Mouse (Mus musculus) cortical plate, adult 2 months (tissue): ENCODE data around the gene Btnl1. TPM values are rescaled to one million over a fixed set of nuclear protein-coding genes. Genes with fewer than 3 reads are reported as not detected.

ENCODE experiments used
- H3K27ac ChIP-seq: fragments of 200-500 bp; 2 replicates; pipeline ENCODE4 v1.5.1; 2012; ENCODE audit warnings: low read length, control low read depth, inconsistent platforms; ENCODE audit not compliant: insufficient read depth
- H3K4me1 ChIP-seq: fragments of 200-500 bp; 2 replicates; pipeline ENCODE4 v1.6.1; 2011; ENCODE audit warnings: low read length; ENCODE audit not compliant: control insufficient read depth, insufficient read depth
- H3K4me3 ChIP-seq: fragments of 200-500 bp; 2 replicates; pipeline ENCODE4 v1.5.1; 2011; ENCODE audit warnings: mild to moderate bottlenecking, low read length, control low read depth; ENCODE audit not compliant: insufficient read depth
- CTCF ChIP-seq: fragments of 200-500 bp; IDR thresholded peaks from 2 replicates; pipeline ENCODE4 v1.5.1; 2011; ENCODE audit warnings: mild to moderate bottlenecking, control low read depth, low read length; ENCODE audit not compliant: insufficient read depth; ENCODE audit errors: extremely low read depth
- POLR2A ChIP-seq: fragments of 200-500 bp; IDR thresholded peaks from 2 replicates; pipeline ENCODE4 v1.6.1; 2011; ENCODE audit warnings: mild to moderate bottlenecking, low read length, control low read depth; ENCODE audit not compliant: insufficient read depth; ENCODE audit errors: extremely low read depth
- polyA plus RNA-seq: library from polyadenylated mRNA; depleted of rRNA; stranded (reverse); fragments of >200 nt; gene quantifications from 2 replicates; pipeline ENCODE4 v1.2.3, GENCODE M21; 2012

The Btnl1 gene
- polyA plus RNA-seq, 1 experiment, result not detected

DNA sequence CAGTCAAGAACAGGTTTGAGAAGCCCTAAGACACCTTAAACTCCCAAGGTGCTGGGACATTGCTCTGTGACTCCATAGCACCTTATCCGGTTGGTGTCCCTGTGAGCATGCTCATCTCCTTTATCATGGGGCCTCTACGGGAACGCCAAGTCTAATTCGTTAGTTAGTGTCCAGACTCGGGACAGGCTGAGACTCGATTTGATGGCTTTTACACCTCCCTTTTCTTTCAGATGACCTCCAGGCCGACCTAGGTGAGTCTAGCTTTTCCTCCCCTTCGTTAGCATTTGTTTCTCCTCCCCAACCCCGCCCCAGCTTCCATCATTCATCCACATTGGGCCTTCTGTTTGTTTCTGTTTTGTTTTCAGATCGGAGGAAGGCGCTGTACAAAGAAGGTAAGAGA lies 4.9 kb downstream of the Btnl1 start:
- TF ChIP-seq POLR2A (no peak), CTCF (no peak)
- H3K4me3 ChIP-seq, result no peak overlapping the region
- H3K4me1 ChIP-seq, result no peaks in the 10 kb centered on the region
- H3K27ac ChIP-seq, result no peak overlapping the region

DNA sequence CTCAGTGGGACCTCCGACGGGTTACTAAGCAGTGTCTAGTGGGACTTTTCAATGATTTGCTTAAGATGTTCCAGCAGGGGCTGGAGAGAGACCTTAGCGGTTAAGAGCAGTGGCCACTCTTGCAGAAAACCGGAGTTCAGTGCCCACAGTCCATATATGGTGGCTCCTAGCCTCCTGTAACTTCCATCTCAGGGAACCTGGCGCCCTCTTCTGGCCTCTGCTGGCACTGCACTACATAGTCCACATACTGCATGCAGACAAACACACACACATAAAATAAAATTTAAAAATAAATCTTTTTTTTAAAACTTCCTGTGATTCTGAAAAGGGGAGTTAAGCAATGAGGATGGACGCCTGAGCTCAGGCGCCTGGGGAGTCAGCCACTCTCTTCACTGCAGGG lies 6.3 kb downstream of the Btnl1 start:
- H3K4me3 ChIP-seq, result no peak overlapping the region
- no peak overlapping the region for H3K27ac ChIP-seq
- TF ChIP-seq POLR2A, result no peak
- TF ChIP-seq CTCF, result no peak
- H3K4me1 ChIP-seq, result no peaks in the 10 kb centered on the region

DNA sequence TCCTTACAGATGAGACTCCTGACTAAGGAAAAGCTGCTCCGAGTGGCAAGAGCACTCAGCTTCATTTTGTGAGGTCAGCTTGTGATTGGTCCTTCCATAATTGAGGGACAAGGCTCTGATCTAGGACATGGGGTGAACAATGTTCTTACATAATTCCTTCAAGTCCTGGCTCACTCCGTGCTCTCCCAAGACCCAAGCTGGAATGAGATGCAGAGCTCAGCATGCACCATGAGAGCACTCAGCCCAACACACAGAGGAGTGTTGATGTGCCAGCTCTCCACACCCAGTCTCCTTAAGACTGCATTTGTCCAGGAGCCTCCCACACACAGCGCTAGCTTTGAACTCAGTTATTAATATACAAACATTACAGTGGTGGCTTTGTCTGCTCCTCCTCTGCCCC lies 7.8 kb downstream of the Btnl1 start:
- Histone ChIP-seq H3K27ac (no peak overlapping the region), H3K4me1 (no peaks in the 10 kb centered on the region), H3K4me3 (no peak overlapping the region)
- TF ChIP-seq POLR2A (no peak), CTCF (no peak)

DNA sequence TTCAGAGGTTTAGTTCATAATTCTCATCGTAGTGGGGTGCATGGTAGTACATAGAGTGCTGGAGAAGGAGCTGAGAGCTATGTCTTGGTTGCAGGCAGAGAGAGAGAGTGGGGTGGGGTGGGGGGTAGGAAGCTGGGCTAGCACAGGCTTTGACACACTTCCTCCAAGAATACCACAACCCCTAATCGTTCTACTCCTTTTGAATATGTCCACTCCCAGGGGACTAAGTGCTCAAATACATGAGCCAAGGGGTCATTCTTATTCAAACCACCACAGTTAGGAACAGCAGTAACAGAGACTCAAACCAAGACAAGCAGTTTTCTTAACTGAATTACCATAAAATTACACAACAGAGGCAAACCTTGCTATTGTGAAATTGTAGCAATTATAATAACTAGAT lies 9.7 kb downstream of the Btnl1 start:
- Histone ChIP-seq H3K4me1 (no peaks in the 10 kb centered on the region), H3K27ac (no peak overlapping the region), H3K4me3 (no peak overlapping the region)
- TF ChIP-seq POLR2A, result no peak
- no peak for TF ChIP-seq CTCF

DNA sequence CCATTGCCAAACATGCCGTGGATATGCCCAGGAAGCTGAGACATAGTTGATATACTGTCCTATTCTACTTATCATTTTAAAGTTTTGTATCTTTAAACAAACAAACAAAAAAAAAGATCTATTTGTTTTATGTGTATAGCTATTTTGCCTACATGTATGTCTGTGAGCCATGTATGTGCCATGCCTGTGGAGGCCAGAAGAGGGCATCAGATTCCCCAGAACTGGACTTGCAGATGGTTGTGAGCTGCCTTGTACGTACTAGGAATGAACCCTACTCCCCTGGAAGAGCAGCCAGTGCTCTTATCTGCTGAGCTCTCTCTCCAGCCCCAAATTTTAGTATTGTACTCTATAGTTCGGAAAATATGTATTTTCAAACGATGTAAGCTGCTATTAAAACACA lies 11.6 kb downstream of the Btnl1 start:
- H3K4me3 ChIP-seq, result no peak overlapping the region
- TF ChIP-seq CTCF, result peak; percentile 60
- no peak for TF ChIP-seq POLR2A
- no peaks in the 10 kb centered on the region for H3K4me1 ChIP-seq
- no peak overlapping the region for H3K27ac ChIP-seq

DNA sequence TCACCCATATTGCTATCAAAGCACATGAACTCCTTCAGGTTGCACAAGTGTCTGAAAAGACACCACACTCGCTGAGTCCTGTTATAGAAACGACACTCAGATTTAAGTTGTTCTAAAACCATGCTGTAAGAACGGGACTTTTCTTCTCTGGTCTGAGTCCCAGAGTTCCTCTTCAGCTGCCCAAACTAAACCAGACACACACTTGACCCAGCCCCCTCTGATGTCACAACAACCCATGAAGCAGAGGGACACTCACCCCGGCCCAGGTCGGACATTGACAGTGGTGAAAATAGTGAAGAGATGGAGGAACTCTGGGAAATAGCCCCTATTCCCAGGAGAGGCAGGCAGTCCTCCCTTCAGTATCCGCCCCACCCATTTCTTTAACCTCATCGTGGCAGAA lies 14.6 kb downstream of the Btnl1 start:
- no peak overlapping the region for H3K27ac ChIP-seq
- H3K4me1 ChIP-seq, result no peaks in the 10 kb centered on the region
- H3K4me3 ChIP-seq, result no peak overlapping the region
- TF ChIP-seq POLR2A, result no peak
- TF ChIP-seq CTCF, result no peak

DNA sequence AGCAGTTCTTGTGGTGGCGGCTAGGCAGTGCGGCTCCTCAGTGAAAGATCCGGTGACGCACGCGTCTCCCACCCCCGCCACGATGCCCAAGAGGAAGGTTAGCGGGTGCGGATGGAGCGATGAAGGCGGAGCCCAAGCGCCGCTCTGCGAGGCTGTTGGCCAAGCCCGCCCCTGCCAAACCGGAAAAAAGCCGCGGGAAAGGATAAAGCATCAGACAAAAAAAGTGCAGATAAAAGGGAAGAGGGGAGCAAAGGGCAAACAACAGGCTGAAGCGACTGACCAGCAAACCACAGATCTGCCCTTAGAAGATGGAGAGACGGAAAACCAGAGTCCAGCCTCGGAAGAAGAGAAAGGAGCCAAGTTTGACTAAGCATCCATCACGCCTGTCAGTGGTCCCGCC lies 15.4 kb downstream of the Btnl1 start:
- Histone ChIP-seq H3K4me3 (peak overlapping the region; percentile 18; the same call in 1 of the 2 replicates), H3K4me1 (no peaks in the 10 kb centered on the region), H3K27ac (no peak overlapping the region)
- TF ChIP-seq POLR2A (no peak), CTCF (no peak)

DNA sequence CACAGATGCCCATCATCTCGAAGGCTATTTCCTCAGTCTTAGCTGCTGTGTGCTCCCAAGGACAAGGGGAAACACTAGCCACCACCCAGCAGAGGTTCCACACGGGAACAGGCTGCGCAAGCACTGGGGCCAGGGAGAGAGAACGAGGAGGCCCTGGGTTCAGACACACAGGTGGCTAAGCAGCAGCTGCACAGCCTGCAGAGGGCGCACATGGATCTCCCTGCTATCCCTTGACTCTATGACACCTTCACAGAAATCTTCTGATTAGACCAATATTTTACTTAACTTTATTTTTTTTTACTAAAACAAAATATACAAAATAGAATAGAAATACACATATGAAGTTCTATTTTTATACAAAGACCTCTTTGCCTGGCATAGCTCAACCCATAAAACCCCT lies 20.4 kb downstream of the Btnl1 start:
- no peak overlapping the region for H3K27ac ChIP-seq
- TF ChIP-seq POLR2A, result no peak
- no peak for TF ChIP-seq CTCF
- no peaks in the 10 kb centered on the region for H3K4me1 ChIP-seq
- H3K4me3 ChIP-seq, result no peak overlapping the region

DNA sequence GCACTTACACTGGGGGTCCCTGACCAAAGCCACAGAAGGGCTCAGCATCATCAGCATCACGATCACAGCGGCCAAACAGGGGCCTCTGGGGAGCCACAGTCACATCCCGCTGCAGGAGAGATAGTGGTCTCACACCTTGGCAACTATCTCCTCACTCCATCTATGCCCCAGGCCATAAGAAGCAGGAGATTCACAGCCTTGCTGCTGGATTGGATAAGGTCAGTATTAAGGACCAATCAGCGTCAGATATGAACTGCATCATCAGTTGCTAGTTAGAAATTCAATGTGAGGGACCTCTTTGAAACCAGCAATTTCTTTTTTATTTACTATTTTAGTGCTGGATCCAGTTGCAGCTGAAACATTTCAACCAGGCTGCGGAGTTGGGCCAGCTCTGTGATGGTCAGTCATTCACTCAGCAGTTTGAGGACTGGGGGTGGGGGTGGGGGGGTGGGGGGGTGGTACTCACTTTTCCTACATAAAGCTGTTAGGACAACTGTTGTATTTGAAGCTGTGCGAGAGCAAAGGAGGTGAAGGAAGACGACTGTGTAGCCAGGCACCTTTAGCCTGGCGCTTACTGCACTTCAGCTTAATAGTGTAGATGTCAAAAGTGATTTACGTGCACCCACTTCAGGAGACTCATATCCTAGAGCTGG lies 21.3 kb downstream of the Btnl1 start:
- Histone ChIP-seq H3K27ac (no peak overlapping the region), H3K4me1 (no peaks in the 10 kb centered on the region), H3K4me3 (peak overlapping the region; percentile 36; the same call in 1 of the 2 replicates)
- TF ChIP-seq POLR2A (no peak), CTCF (no peak)

DNA sequence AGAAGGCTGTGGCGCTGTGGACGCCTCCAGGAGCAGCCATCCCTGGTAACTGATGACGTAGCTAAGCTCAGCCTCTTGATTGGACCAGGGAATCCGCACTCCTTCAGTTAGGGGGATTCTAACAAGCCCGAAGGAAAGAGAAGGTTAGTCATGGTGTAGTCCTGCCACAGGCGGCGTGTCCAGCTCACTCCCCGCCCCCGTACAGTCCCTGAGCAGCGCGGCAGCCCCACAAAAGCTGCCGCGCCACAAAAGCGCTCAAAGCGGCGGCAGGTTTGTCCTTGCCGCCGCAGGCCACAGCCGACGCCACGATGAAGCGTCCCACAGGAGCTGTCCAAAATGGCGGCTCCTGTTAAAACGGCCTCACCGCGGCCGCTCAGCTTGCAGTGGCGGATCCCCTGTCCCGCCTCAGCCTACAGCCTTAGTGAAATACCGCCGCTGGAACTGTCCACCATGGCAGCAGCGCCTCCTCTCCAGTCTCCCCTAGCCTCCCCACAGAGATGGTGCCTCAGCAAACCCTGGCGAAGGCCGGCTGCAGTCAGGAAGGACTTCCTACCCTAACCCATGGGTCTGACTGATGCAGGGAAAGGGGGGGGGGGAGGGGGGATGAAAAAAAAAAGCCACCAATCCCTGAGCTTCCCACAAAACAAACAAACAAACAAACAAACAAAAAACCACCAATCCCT lies 21.9 kb downstream of the Btnl1 start, which contains the start of gene BC051142:
Gene BC051142 (plus strand): TSS at position 110 of the 683 bp plus-strand sequence.
- peak within 1 kb of the TSS; percentile 83 for H3K27ac ChIP-seq
- H3K4me3 ChIP-seq, result peak within 1 kb of the TSS; percentile 36
- no peaks in the 10 kb centered on the region for H3K4me1 ChIP-seq
- TF ChIP-seq CTCF, result no peak
- TF ChIP-seq POLR2A, result peak; percentile 94
